Mouse (Mus musculus): ENCODE results near the gene Nav2. TPM values are rescaled to one million over a fixed set of nuclear protein-coding genes. Genes with fewer than 3 reads are reported as not detected.

Gene Nav2
- total and polyA plus RNA-seq, 3 experiments: under 0.01 TPM; not detected in 2

DNA sequence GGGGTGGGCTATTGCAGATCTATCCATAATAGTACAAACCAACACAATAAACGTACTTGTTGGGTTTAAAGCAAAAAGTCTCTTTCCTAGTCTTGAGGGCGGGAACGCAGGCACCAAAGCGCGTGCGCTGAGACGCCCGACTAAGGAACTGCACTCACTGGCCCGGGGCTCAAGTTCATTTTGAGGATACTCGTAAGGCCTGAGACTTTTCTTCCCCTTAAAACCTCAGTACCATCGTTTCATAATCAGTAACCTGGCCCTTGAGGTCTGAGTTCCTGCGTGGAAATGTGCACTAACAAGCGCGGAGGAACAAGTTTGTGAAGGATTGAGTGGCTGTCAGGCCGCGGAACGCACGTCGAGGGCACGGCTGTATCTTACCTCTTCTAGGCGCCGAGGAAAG lies 727.5 kb downstream of the Nav2 start:
- no peak for TF ChIP-seq ZNF384 (IDR thresholded peaks at IDR 0.05; ENCODE audit: low read depth, low read length)
- no peak for TF ChIP-seq E2F4 (IDR thresholded peaks at IDR 0.05; ENCODE audit: insufficient replicate concordance, low read depth, low read length)
- TF ChIP-seq NRF1 (IDR thresholded peaks at IDR 0.05; ENCODE audit: low read depth, low read length): no peak
- no peak for TF ChIP-seq MAZ (IDR thresholded peaks at IDR 0.05; ENCODE audit: low read depth, low read length)
- no peak for TF ChIP-seq RCOR1 (conservative IDR thresholded peaks at IDR 0.05; ENCODE audit: low read depth, low read length)
- no peak for TF ChIP-seq ZC3H11A (IDR thresholded peaks at IDR 0.05; ENCODE audit: low read depth, low read length)
- in situ Hi-C loops (cut with MboI; ENCODE audit: low pct_ligation_motif_present, low pct_unique_long_range_greater_than_20kb, low sequenced_read_pairs): no loop called here
- Histone ChIP-seq H3K4me2 (ENCODE audit: insufficient read depth, low read depth, poor library complexity, severe bottlenecking) (no peak overlapping the region), H3K9me3 (replicated peaks; ENCODE audit: low read length) (peaks cover 22% of the 10 kb centered on the region), H3K4me1 (ENCODE audit: control insufficient read depth in 1 of 2, insufficient read depth in 2 of 2) (peaks cover 4 to 19% of the 10 kb centered on the region in 2 experiments), H3K9ac (ENCODE audit: insufficient read depth, low read depth) (no peak overlapping the region), H3K79me2 (replicated peaks; ENCODE audit: control insufficient read depth, extremely low read depth, insufficient read depth, poor library complexity, severe bottlenecking) (no peaks in the 10 kb centered on the region), H3K4me3 (replicated peaks in 1 of 3; ENCODE audit: low read depth in 2 of 3, low read length in 2 of 3, poor library complexity in 1 of 3) (no peak overlapping the region), H3K36me3 (replicated peaks in 1 of 2; ENCODE audit: control insufficient read depth in 1 of 2, insufficient read depth in 1 of 2, low read length in 1 of 2) (no peaks in the 10 kb centered on the region), H3K27me3 (replicated peaks) (no peaks in the 10 kb centered on the region), H3K27ac (ENCODE audit: insufficient read depth, low read depth) (no peak overlapping the region)
- dilution Hi-C loops (cut with MboI; ENCODE audit: extremely low pct_ligation_motif_present, extremely low pct_unique_long_range_greater_than_20kb, low sequenced_read_pairs): no loop called here
- no peak for DNase-seq (ENCODE audit: extremely low read depth)

DNA sequence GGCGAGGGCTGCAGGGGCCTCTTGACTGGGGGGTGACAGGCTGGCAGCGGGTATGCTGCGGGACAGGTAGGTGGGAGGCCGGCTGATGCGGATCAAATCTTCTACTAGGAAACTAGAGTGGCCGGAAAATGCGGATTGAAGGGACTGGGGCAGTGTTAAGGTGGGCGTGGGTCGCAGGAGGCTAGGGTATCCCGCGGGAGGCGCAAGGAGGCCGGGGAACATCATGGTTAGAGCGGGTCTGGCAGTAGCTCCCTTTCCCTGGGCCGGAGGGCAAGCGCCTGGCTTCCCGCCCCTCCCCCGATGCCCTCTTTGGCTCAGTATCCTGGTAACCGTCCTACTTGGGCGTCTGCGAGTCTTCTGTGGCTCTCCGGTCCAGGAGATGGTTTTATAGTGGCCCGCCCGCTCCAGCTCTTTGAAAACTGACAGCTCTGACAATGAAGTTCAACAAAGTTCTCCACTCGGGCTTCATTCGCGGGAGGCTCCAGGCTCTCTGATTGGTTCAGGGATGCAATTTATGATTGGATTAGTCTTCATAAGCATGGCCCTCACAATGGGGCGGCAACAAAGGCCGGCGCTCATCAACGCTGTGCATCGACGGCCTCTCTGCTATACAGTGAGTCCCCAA lies 728.1 kb downstream of the Nav2 start, which contains the start of gene Dbx1:
Gene Dbx1, minus strand, starts transcription at position 359 of the 625 bp plus-strand sequence.
- Histone ChIP-seq H3K27ac (ENCODE audit: insufficient read depth, low read depth) (no peak within 1 kb of the TSS), H3K27me3 (replicated peaks) (no peaks in the 10 kb centered on the region), H3K36me3 (replicated peaks in 1 of 2; ENCODE audit: control insufficient read depth in 1 of 2, insufficient read depth in 1 of 2, low read length in 1 of 2) (no peaks in the 10 kb centered on the region)

DNA sequence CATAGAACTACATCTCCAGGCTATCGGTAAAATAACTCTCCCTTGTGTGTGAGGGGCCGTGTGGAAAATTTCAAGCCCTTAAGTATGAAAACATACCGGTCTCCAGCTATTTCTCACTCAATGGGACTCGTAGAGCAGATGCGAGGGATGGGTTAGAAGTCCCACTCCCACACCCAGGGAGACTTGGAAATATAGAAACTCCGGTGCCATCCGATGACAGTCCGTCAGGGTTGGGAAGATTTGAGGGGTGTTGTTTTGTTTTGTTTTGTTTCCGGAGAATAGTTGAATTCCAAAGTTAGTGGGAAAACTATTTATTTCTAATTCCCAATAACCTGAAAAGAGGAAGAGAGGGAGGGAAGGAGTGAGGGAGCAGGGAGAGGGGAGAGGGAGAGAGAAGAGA lies 728.8 kb downstream of the Nav2 start:
- dilution Hi-C loops (cut with MboI; ENCODE audit: extremely low pct_ligation_motif_present, extremely low pct_unique_long_range_greater_than_20kb, low sequenced_read_pairs): no loop called here
- H3K4me3 ChIP-seq (replicated peaks in 1 of 3; ENCODE audit: low read depth in 2 of 3, low read length in 2 of 3, poor library complexity in 1 of 3): no peak overlapping the region
- H3K4me1 ChIP-seq (ENCODE audit: control insufficient read depth in 1 of 2, insufficient read depth in 2 of 2): peaks cover 4 to 21% of the 10 kb centered on the region in 2 experiments
- H3K27ac ChIP-seq (ENCODE audit: insufficient read depth, low read depth): no peak overlapping the region
- H3K79me2 ChIP-seq (replicated peaks; ENCODE audit: control insufficient read depth, extremely low read depth, insufficient read depth, poor library complexity, severe bottlenecking): no peaks in the 10 kb centered on the region
- no peaks in the 10 kb centered on the region for H3K36me3 ChIP-seq (replicated peaks in 1 of 2; ENCODE audit: control insufficient read depth in 1 of 2, insufficient read depth in 1 of 2, low read length in 1 of 2)
- H3K9ac ChIP-seq (ENCODE audit: insufficient read depth, low read depth): no peak overlapping the region
- peaks cover 18% of the 10 kb centered on the region for H3K9me3 ChIP-seq (replicated peaks; ENCODE audit: low read length)
- H3K4me2 ChIP-seq (ENCODE audit: insufficient read depth, low read depth, poor library complexity, severe bottlenecking): no peak overlapping the region
- DNase-seq (ENCODE audit: extremely low read depth): no peak
- TF ChIP-seq EP300 (IDR thresholded peaks at IDR 0.05; ENCODE audit: low read length): no peak
- no peak for TF ChIP-seq ZMIZ1 (IDR thresholded peaks at IDR 0.05; ENCODE audit: low read depth, low read length)
- TF ChIP-seq RAD21 (IDR thresholded peaks at IDR 0.05; ENCODE audit: low read depth, low read length): no peak
- TF ChIP-seq E2F4 (IDR thresholded peaks at IDR 0.05; ENCODE audit: insufficient replicate concordance, low read depth, low read length): no peak
- TF ChIP-seq ELF1 (IDR thresholded peaks at IDR 0.05; ENCODE audit: low read depth, low read length): no peak
- TF ChIP-seq MAX (IDR thresholded peaks at IDR 0.05; ENCODE audit: low read length): no peak
- in situ Hi-C loops (cut with MboI; ENCODE audit: low pct_ligation_motif_present, low pct_unique_long_range_greater_than_20kb, low sequenced_read_pairs): no loop called here
- no peaks in the 10 kb centered on the region for H3K27me3 ChIP-seq (replicated peaks)

More for the DNA sequence above, 728.1 kb downstream of the Nav2 start, which contains the start of gene Dbx1:
- Histone ChIP-seq H3K79me2 (replicated peaks; ENCODE audit: control insufficient read depth, extremely low read depth, insufficient read depth, poor library complexity, severe bottlenecking) (no peaks in the 10 kb centered on the region), H3K4me3 (replicated peaks in 1 of 3; ENCODE audit: low read depth in 2 of 3, low read length in 2 of 3, poor library complexity in 1 of 3) (no peak within 1 kb of the TSS), H3K4me2 (ENCODE audit: insufficient read depth, low read depth, poor library complexity, severe bottlenecking) (no peak within 1 kb of the TSS), H3K4me1 (ENCODE audit: control insufficient read depth in 1 of 2, insufficient read depth in 2 of 2) (peaks cover 4 to 19% of the 10 kb centered on the region in 2 experiments), H3K9me3 (replicated peaks; ENCODE audit: low read length) (peaks cover 22% of the 10 kb centered on the region), H3K9ac (ENCODE audit: insufficient read depth, low read depth) (no peak within 1 kb of the TSS)
- no peak for DNase-seq (ENCODE audit: extremely low read depth)
- dilution Hi-C loops (cut with MboI; ENCODE audit: extremely low pct_ligation_motif_present, extremely low pct_unique_long_range_greater_than_20kb, low sequenced_read_pairs) (no loop called here), in situ Hi-C loops (cut with MboI; ENCODE audit: low pct_ligation_motif_present, low pct_unique_long_range_greater_than_20kb, low sequenced_read_pairs) (no loop called here)
- TF ChIP-seq TCF12 (IDR thresholded peaks at IDR 0.05; ENCODE audit: low read depth, low read length) (no peak), NRF1 (IDR thresholded peaks at IDR 0.05; ENCODE audit: low read depth, low read length) (no peak), USF2 (conservative IDR thresholded peaks at IDR 0.05; ENCODE audit: low read depth, low read length) (no peak), PAX5 (IDR thresholded peaks at IDR 0.05; ENCODE audit: low read length) (no peak), TBP (conservative IDR thresholded peaks at IDR 0.05; ENCODE audit: low read depth, low read length) (no peak), ZMIZ1 (IDR thresholded peaks at IDR 0.05; ENCODE audit: low read depth, low read length) (no peak), POLR2AphosphoS2 (IDR thresholded peaks at IDR 0.05; ENCODE audit: low read depth, low read length) (no peak), ELF1 (IDR thresholded peaks at IDR 0.05; ENCODE audit: low read depth, low read length) (no peak), ETS1 (conservative IDR thresholded peaks at IDR 0.05; ENCODE audit: low read depth, low read length) (no peak), IRF4 (IDR thresholded peaks at IDR 0.05; ENCODE audit: low read depth, low read length) (no peak), UBTF (IDR thresholded peaks at IDR 0.05; ENCODE audit: low read depth, low read length) (no peak)
